Mouse (Mus musculus): ENCODE results near the gene Gm17268. TPM values are rescaled to one million over a fixed set of nuclear protein-coding genes. Genes with fewer than 3 reads are reported as not detected.

The Gm17268 gene
- polyA plus RNA-seq, 1 experiment from 2014 or later: not detected

DNA sequence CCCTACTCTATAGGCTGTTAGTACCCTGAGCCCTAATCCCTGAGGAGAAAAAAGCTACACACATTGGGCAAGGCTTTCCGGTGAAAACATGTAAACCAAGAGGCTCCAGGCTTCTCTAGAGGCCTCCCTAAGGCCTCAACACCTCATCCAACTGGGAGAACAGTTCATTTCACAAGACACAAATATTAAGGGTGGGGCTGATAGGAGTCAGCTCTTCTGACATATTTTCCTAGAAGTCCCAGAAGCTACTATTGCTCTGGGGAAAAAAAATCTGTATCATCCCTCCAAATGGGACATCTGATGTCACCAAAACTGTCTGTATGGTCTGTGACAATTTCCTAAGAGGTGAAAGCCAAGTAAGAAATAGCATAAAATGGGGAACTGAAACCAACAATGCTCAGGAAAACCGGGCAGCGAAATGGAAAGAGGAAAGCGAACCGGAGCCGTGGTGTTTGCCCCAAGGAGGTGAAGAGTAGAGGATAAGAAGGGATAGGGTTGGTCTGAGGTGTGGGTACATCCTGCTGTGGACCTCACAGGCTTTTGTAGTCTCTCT, 15.8 kb downstream of the Gm17268 start:
- no peaks in the 10 kb centered on the region for H3K36me3 ChIP-seq
- no peak for ATAC-seq (replicated peaks)
- no peak overlapping the region for H3K27ac ChIP-seq (replicated peaks)
- no peaks in the 10 kb centered on the region for H3K4me1 ChIP-seq
- no peak overlapping the region for H3K4me2 ChIP-seq (replicated peaks)
- H3K9ac ChIP-seq (replicated peaks): no peak overlapping the region
- H3K27me3 ChIP-seq: no peaks in the 10 kb centered on the region
- H3K9me3 ChIP-seq: no peaks in the 10 kb centered on the region
- no peak overlapping the region for H3K4me3 ChIP-seq
- WGBS: 91% methylated on average over 6 of the region's 6 CpGs

DNA sequence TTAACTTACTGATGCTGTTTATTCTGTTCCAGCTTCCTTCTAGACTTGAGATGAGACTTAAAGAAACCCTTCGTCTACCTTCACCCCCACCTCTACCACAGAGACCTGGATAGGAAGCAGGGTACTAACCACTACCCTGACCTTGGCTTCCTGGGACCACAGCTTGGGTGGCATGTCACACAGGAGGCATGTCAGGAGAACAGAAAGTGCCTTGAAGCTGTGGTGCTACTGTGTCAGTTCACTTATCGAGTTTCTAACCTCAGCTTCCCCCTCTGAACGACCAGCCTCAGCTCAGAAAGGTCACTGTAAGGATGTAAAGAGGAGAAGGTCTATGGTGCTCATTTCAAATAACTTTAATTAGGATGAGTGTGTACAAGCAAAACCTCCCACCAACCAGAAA, 17.0 kb downstream of the Gm17268 start:
- H3K27ac ChIP-seq (replicated peaks): no peak overlapping the region
- no peaks in the 10 kb centered on the region for H3K36me3 ChIP-seq
- H3K4me2 ChIP-seq (replicated peaks): no peak overlapping the region
- no peaks in the 10 kb centered on the region for H3K4me1 ChIP-seq
- no peaks in the 10 kb centered on the region for H3K9me3 ChIP-seq
- no peaks in the 10 kb centered on the region for H3K27me3 ChIP-seq
- H3K4me3 ChIP-seq: no peak overlapping the region
- no peak for ATAC-seq (replicated peaks)
- 77% methylated on average over 3 of the region's 3 CpGs for WGBS
- H3K9ac ChIP-seq (replicated peaks): no peak overlapping the region

DNA sequence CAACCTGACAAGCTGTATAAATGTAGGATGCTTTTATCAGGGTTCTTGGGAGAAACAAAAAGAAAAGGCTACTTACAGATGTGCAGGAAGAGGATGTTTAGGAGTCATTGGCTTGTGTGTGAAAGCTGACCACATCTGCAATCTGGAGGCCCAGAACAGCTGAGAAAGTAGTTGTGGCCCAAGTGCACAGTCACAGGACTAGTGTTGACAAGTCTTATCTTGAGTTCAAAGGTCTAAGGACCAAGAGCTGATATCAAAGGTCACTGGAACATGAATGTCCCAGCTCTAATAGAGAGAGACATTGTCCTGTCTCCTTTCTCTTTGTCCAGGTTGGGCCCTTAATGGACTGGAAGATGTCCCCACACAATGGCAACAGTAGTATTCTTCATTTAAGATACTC, 18.6 kb downstream of the Gm17268 start:
- no peak overlapping the region for H3K9ac ChIP-seq (replicated peaks)
- no peak overlapping the region for H3K4me3 ChIP-seq
- no peak for ATAC-seq (replicated peaks)
- H3K4me1 ChIP-seq: no peaks in the 10 kb centered on the region
- H3K4me2 ChIP-seq (replicated peaks): no peak overlapping the region
- H3K27me3 ChIP-seq: no peaks in the 10 kb centered on the region
- H3K27ac ChIP-seq (replicated peaks): no peak overlapping the region
- no peaks in the 10 kb centered on the region for H3K36me3 ChIP-seq
- H3K9me3 ChIP-seq: no peaks in the 10 kb centered on the region

DNA sequence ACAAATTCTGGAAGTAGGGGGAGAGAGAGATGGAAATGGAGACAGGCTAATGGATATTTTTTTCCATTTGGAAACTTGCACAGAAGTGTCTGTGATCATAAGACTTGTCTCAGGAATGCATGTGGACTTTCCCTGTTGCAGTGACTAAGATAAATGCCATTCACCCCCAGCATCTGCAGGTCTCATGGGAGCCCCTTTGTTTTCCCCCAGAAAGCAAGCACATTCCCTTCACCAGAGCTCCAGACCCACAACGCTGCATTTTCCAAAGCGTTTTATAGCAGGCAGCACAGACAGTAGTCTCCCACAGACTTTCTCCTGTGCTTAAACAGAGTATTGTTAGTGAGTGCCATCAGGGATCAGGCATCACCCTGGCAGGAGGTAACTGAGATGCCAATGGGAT, 19.0 kb downstream of the Gm17268 start:
- WGBS: 54% methylated on average over 2 of the region's 2 CpGs
- no peak for ATAC-seq (replicated peaks)
- Histone ChIP-seq H3K9ac (replicated peaks) (no peak overlapping the region), H3K4me3 (no peak overlapping the region), H3K27ac (replicated peaks) (no peak overlapping the region), H3K9me3 (no peaks in the 10 kb centered on the region), H3K36me3 (no peaks in the 10 kb centered on the region), H3K27me3 (no peaks in the 10 kb centered on the region), H3K4me2 (replicated peaks) (no peak overlapping the region), H3K4me1 (no peaks in the 10 kb centered on the region)

DNA sequence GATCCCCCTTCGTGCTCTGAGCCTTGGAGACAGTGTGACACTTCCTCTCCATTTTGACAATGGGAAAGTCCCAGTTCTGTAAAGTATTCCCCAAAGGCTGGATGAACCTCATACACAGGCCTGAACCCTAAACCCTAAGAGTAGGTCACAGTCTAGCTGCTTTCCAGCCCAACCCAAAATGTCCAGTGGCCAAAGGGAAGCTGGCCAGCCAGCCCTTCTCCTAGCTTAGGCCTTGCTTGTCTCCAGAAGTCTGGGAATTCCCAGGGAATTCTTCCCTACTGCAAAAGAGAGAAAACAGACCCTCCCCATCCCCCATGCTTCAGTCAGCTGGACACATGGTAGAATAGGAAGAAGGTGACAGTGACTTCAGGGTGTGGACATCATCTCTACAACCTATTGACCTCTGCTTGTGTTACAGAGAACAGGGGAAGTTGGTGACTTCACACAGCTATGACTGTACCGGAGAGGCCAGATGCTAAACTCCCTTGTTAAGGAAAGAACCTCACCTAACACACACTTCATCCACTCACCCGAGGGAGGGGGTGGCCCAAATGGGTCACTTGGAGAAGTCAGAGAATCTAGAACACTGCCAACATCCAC, 22.1 kb downstream of the Gm17268 start:
- H3K4me2 ChIP-seq (replicated peaks): no peak overlapping the region
- H3K36me3 ChIP-seq: no peaks in the 10 kb centered on the region
- no peaks in the 10 kb centered on the region for H3K9me3 ChIP-seq
- no peak overlapping the region for H3K27ac ChIP-seq (replicated peaks)
- H3K4me1 ChIP-seq: no peaks in the 10 kb centered on the region
- no peak overlapping the region for H3K4me3 ChIP-seq
- no peak overlapping the region for H3K9ac ChIP-seq (replicated peaks)
- 73% methylated on average over 3 of the region's 3 CpGs for WGBS
- H3K27me3 ChIP-seq: no peaks in the 10 kb centered on the region
- no peak for ATAC-seq (replicated peaks)

DNA sequence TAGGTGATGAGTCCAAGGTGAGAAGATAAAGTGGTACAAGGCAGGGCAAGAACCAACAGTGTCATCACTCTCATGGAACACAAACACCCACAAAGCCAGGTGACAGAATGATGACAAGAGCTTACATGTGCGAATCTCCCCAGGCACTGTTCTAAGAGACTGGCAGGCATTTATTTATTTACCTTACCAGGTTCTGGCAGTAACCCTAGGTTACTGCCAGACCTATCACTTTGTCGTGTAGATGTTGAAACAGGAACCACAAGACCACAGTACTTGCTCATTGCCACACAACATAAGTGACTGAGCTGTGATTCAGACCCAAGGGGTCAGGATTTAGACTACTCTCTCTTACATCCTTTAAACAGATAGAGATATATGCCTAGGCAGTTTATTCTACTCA, 23.3 kb downstream of the Gm17268 start:
- Histone ChIP-seq H3K4me1 (no peaks in the 10 kb centered on the region), H3K4me3 (no peak overlapping the region), H3K4me2 (replicated peaks) (no peak overlapping the region), H3K36me3 (no peaks in the 10 kb centered on the region), H3K9me3 (no peaks in the 10 kb centered on the region), H3K27me3 (no peaks in the 10 kb centered on the region), H3K27ac (replicated peaks) (no peak overlapping the region), H3K9ac (replicated peaks) (no peak overlapping the region)
- WGBS: 79% methylated on average over 2 of the region's 2 CpGs
- no peak for ATAC-seq (replicated peaks)

DNA sequence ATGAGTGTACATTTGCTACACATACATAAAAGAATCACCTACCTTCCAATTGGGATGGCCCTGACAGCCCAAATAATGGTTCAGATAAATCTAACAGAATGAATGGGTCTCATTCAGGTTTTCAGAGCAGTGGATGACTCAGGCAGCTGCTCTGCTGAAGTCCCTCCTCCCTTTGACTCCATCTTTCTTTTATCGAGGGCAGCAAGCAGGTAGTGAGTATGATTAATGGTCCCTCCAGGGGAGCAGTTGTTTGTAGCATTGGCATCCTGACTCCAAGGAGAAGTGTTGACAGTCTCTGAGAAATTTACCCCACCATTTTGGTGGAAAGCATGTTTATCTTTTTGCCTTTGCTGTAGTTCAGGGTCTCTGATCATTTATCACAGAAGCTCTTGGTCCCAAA, 24.6 kb downstream of the Gm17268 start:
- Histone ChIP-seq H3K4me2 (replicated peaks) (no peak overlapping the region), H3K4me1 (no peaks in the 10 kb centered on the region), H3K27me3 (no peaks in the 10 kb centered on the region), H3K9me3 (no peaks in the 10 kb centered on the region), H3K4me3 (no peak overlapping the region), H3K9ac (replicated peaks) (no peak overlapping the region), H3K27ac (replicated peaks) (no peak overlapping the region), H3K36me3 (no peaks in the 10 kb centered on the region)
- ATAC-seq (replicated peaks): no peak
- WGBS: 57% methylated on average over 1 of the region's 1 CpGs

DNA sequence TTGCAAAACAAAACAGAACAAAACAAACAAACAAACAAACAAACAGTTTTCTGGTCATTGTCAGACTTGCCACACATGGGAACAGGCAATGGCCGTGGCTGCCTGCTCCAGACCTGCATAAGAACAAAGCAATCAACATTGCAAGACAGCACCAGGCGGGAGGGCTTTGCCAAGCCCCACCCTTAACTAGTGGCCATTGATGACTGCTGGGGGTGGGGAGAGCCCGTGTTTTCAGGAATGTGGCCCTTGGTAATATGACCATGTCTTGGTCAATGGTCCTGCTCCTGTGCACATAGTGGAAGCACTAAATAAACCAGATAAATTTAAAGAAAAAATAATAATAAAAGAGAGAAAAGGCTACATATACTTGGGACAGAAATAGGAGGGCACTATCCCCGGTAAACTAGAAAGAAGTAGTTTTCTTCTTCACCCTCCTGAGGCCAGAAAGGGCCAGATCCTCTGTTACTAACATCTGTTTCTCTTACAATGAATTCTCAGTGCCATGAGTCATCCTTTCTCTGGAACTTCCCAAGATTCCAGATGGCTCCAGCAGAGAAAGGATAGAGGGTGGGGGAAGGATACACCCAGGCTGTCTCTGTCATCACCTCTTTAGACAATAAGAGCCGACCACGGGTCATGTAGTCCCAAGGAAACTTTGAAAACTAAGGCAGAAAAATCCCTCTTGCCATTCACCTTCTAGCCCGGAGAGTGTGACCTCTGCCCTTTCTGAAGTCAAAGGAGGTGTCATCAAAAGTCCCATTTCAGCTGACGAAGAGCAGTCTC, 26.8 kb downstream of the Gm17268 start:
- no peak overlapping the region for H3K4me2 ChIP-seq (replicated peaks)
- ATAC-seq (replicated peaks): no peak
- no peak overlapping the region for H3K27ac ChIP-seq (replicated peaks)
- H3K27me3 ChIP-seq: no peaks in the 10 kb centered on the region
- no peak overlapping the region for H3K4me3 ChIP-seq
- 67% methylated on average over 8 of the region's 8 CpGs for WGBS
- no peaks in the 10 kb centered on the region for H3K4me1 ChIP-seq
- no peaks in the 10 kb centered on the region for H3K36me3 ChIP-seq
- H3K9me3 ChIP-seq: no peaks in the 10 kb centered on the region
- no peak overlapping the region for H3K9ac ChIP-seq (replicated peaks)

DNA sequence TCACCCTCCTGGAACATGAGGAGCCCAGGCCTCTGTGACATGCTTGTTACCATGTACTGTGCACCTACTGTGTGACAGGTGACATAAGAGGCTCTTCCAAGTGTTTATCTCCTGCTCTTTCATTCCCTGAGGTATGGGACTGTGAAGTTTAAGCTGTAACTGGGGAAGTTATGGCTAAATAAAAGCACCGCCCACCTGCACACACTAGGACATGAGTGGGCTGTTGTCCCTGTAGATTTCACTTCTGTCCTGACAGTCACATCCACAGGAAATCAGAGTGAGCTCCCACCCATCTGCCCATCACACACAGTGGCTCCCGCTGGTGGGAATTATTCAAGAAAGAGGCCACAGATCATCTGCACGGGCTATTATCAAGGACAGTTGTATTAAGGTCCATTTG, 28.2 kb downstream of the Gm17268 start:
- Histone ChIP-seq H3K4me2 (replicated peaks) (no peak overlapping the region), H3K4me1 (no peaks in the 10 kb centered on the region), H3K27me3 (no peaks in the 10 kb centered on the region), H3K9ac (replicated peaks) (no peak overlapping the region), H3K9me3 (no peaks in the 10 kb centered on the region), H3K4me3 (no peak overlapping the region), H3K36me3 (no peaks in the 10 kb centered on the region), H3K27ac (replicated peaks) (no peak overlapping the region)
- no peak for ATAC-seq (replicated peaks)
- WGBS: 92% methylated on average over 3 of the region's 3 CpGs

DNA sequence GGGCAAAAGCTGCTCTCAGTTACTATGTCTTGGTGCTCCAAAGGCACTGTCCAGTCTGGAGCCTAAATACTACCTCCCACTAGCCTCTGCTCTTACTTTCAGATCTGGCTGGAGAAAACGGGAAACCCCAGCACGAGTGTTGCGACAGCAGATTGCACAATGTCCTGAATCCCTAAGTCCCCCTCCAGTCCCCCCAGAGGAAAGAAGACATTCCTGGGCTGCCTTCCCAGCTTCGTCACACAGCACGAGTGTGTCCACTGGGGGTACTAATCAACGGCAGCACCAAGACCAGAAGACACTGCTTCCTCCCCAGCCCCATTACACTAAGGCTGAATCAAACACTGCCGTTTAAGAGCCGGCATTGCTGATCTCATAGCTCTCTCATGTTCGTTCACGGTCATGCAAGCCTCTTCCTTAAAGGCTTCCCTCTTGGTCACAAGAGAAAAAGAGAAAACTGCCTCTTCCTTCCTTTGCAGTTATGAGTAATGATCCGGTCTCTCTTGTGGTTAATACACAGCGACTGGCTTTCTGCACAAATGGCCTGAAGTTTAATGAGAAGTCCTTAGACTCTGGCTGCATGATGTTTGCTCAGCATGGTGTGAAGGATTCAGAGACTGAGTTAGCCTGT, 31.5 kb downstream of the Gm17268 start:
- no peaks in the 10 kb centered on the region for H3K27me3 ChIP-seq
- H3K4me1 ChIP-seq: no peaks in the 10 kb centered on the region
- no peaks in the 10 kb centered on the region for H3K36me3 ChIP-seq
- no peak overlapping the region; the same call in 1 of the 2 replicates for H3K27ac ChIP-seq (replicated peaks)
- WGBS: 55% methylated on average over 12 of the region's 12 CpGs
- H3K9me3 ChIP-seq: no peaks in the 10 kb centered on the region
- H3K9ac ChIP-seq (replicated peaks): no peak overlapping the region
- no peak for ATAC-seq (replicated peaks)
- no peak overlapping the region for H3K4me2 ChIP-seq (replicated peaks)
- H3K4me3 ChIP-seq: no peak overlapping the region

DNA sequence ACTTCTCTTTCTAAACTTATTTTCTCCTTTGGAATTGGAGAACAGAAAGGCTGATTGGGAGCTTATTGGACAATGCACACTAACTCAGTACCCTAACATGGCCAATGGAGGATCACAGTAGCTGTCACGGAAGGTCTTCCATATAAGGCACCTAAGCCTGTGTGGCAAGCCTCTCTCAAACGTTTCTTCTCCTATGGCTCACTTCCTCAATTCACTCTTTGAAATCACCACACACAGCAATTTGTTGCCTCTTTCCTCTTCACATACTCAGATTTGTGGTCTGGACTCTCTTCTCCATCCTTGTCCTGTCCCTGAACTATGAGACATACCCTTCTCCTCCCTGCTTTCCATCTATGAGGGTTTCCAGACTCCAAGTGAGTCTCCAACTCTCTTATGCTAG, 33.6 kb downstream of the Gm17268 start:
- no peak overlapping the region for H3K27ac ChIP-seq (replicated peaks)
- no peak overlapping the region for H3K9ac ChIP-seq (replicated peaks)
- WGBS: 79% methylated on average over 2 of the region's 2 CpGs
- no peaks in the 10 kb centered on the region for H3K9me3 ChIP-seq
- H3K27me3 ChIP-seq: no peaks in the 10 kb centered on the region
- no peaks in the 10 kb centered on the region for H3K36me3 ChIP-seq
- no peak overlapping the region for H3K4me3 ChIP-seq
- no peaks in the 10 kb centered on the region for H3K4me1 ChIP-seq
- no peak for ATAC-seq (replicated peaks)
- no peak overlapping the region for H3K4me2 ChIP-seq (replicated peaks)

DNA sequence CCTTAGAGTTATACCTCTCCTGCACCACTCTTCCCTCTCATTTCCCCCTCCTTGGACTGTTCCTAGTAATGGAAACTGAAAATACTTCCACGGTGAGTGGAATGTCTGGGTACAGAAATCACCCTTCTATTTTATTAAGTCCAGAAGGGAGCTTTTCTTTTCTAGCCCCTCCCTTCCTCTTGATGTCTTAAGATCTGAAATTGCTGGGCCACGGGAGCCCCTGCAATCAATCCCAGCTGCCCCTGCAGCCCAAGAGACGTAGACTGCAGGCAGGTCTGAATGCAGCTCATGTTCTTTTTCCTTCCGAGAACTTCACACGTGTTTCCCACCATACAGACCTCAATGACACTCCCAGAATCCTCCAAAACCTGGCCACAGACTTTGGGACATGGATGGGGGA, 37.8 kb downstream of the Gm17268 start:
- no peaks in the 10 kb centered on the region for H3K36me3 ChIP-seq
- no peak overlapping the region for H3K4me2 ChIP-seq (replicated peaks)
- no peaks in the 10 kb centered on the region for H3K9me3 ChIP-seq
- no peaks in the 10 kb centered on the region for H3K27me3 ChIP-seq
- no peak for ATAC-seq (replicated peaks)
- no peak overlapping the region for H3K4me3 ChIP-seq
- H3K9ac ChIP-seq (replicated peaks): no peak overlapping the region
- no peak overlapping the region for H3K27ac ChIP-seq (replicated peaks)
- no peaks in the 10 kb centered on the region for H3K4me1 ChIP-seq
- WGBS: 53% methylated on average over 5 of the region's 5 CpGs
